Mouse (Mus musculus): Measurements from ENCODE around the gene Gsg1l2.

DNA sequence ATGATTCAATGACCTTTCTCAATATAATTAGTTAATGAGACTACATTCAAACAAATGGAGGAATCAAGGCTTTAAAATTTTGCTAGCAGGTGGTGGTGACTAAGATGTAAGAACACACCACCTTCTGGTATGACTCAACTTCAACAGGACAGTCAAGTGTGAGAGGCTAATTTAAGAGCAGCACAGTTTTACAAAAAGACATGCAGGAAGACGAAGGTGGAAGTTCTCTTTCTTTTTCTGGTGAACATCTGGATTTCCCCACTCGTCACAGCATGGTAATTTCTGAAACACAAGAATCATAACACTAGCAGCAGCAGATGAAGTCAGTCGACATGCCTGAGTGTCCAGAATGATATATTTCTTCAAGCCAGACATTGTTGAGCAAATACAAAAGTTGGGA lies 39.8 kb upstream of the Gsg1l2 start:
- TF ChIP-seq CTCF (IDR thresholded peaks at IDR 0.05; ENCODE audit: borderline replicate concordance, insufficient read depth, low read depth, low read length) (no peak), POLR2A (IDR thresholded peaks at IDR 0.05; ENCODE audit: borderline replicate concordance, insufficient read depth, low read length) (no peak)
